Mouse (Mus musculus) intestine, embryonic 14.5 days (tissue): ENCODE results near the gene Olfr1311. TPM values are rescaled to one million over a fixed set of nuclear protein-coding genes. Genes with fewer than 3 reads are reported as not detected.
"Not testable (repeated sequence)": the region's sequence is repeated elsewhere in the genome, so short reads cannot be mapped to it uniquely, and the experiment has no call there.

Experiments used
- ATAC-seq: fragments of 200-750 bp; cut with Nextera tagmentation; replicated peaks from 2 replicates; pipeline ENCODE4 v1.8.0; 2017; ENCODE audit warnings: low read depth, moderate number of reproducible peaks, moderate TSS enrichment, moderate library complexity; ENCODE audit not compliant: low FRiP score, low TSS enrichment
- DNase-seq: peaks from one replicate; pipeline ENCODE4 v3.0.0-alpha.2; 2018; ENCODE audit warnings: low spot score
- H3K27ac ChIP-seq: fragments of 300-500 bp; sonication (generic); 2 replicates; pipeline ENCODE4 v1.5.1; 2014; ENCODE audit warnings: low read depth, mild to moderate bottlenecking, control low read depth
- H3K27me3 ChIP-seq: fragments of 300-500 bp; sonication (generic); replicated peaks from 2 replicates; pipeline ENCODE4 v1.6.1; 2014; ENCODE audit warnings: low read length, control low read depth; ENCODE audit not compliant: control insufficient read depth, insufficient read depth
- H3K36me3 ChIP-seq: fragments of 300-500 bp; sonication (generic); 2 replicates; pipeline ENCODE4 v1.6.1; 2014; ENCODE audit warnings: low read length, control low read depth; ENCODE audit not compliant: control insufficient read depth, insufficient read depth
- H3K4me1 ChIP-seq: fragments of 300-500 bp; sonication (generic); replicated peaks from 2 replicates; pipeline ENCODE4 v1.6.1; 2014; ENCODE audit warnings: low read length, control low read depth, mixed read lengths; ENCODE audit not compliant: control insufficient read depth, insufficient read depth
- H3K4me2 ChIP-seq: fragments of 300-500 bp; sonication (generic); 2 replicates; pipeline ENCODE4 v1.6.1; 2014; ENCODE audit warnings: low read length
- H3K4me3 ChIP-seq: fragments of 300-500 bp; sonication (generic); 2 replicates; pipeline ENCODE4 v1.5.1; 2014; ENCODE audit warnings: low read depth, low read length, control low read depth, mixed read lengths
- H3K9ac ChIP-seq: fragments of 300-500 bp; sonication (generic); 2 replicates; pipeline ENCODE4 v1.6.1; 2014; ENCODE audit warnings: mild to moderate bottlenecking, low read length
- H3K9me3 ChIP-seq: fragments of 300-500 bp; sonication (generic); 2 replicates; pipeline ENCODE4 v1.6.1; 2016; ENCODE audit warnings: low read length, control low read depth; ENCODE audit not compliant: control insufficient read depth
- WGBS: fragments of 180-500 bp; shearing (Covaris S2); extraction: QIAGEN DNeasy Blood & Tissue Kit; methylation state at CpG from one replicate; pipeline ENCODE4 v1.1.7; 2014; 5-methylcytosine and 5-hydroxymethylcytosine counted together
- polyA plus RNA-seq: library from polyadenylated mRNA; unstranded; fragments of >200 nt; fragmentation: Nextera tagmentation; extraction: Ambion mirVana; gene quantifications from 2 replicates; pipeline ENCODE4 v1.2.1, GENCODE M21; 2014

Gene Olfr1311
- polyA plus RNA-seq, result not detected in 2 replicates

- H3K27me3 ChIP-seq, result no peaks in the 10 kb centered on the region
- no peaks in the 10 kb centered on the region for H3K36me3 ChIP-seq
- H3K4me3 ChIP-seq, result no peak within 1 kb of the TSS
- H3K9ac ChIP-seq, result no peak within 1 kb of the TSS
- ATAC-seq, result no peak
- H3K4me2 ChIP-seq, result no peak within 1 kb of the TSS
- no peak within 1 kb of the TSS for H3K27ac ChIP-seq
- H3K4me1 ChIP-seq, result no peaks in the 10 kb centered on the region
- WGBS, result 85% methylated on average over 2 of the region's 2 CpGs
- DNase-seq, result no peak
- H3K9me3 ChIP-seq, result no peaks in the 10 kb centered on the region
These were observed at the start of gene Olfr1311 for GRCm38 (mm10) chr2:112024312-112024711. Olfr1311 (minus strand) TSS chr2:112024412.

DNA sequence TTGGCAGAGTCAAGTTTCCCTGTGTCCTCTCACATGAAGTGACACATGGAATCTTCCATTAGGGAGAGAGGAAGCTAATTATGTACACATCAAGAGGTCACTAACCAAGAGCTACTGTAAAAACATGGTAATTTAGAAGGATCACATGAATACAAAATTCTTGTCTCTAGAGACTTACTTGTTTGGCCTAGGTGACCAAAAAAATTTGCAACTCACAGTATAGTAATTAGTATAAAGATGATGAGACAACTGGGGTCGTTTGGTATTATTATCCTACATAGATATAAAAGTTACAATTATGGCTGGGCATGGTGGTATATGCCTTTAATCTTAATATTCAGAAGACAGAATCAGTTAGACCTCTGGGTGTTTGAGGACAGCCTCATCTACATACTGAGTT, 25.9 kb upstream of the Olfr1311 start, which contains the start of gene Olfr1312:
Olfr1312 (minus strand) TSS at position 101 of the 400 bp plus-strand sequence.
- Histone ChIP-seq H3K4me2 (no peak within 1 kb of the TSS), H3K27me3 (no peaks in the 10 kb centered on the region), H3K9ac (no peak within 1 kb of the TSS), H3K36me3 (no peaks in the 10 kb centered on the region), H3K27ac (no peak within 1 kb of the TSS), H3K4me1 (no peaks in the 10 kb centered on the region), H3K4me3 (no peak within 1 kb of the TSS), H3K9me3 (no peaks in the 10 kb centered on the region)
- ATAC-seq, result no peak
- WGBS, result 24% methylated on average over 1 of the region's 1 CpGs
- DNase-seq, result no peak

DNA sequence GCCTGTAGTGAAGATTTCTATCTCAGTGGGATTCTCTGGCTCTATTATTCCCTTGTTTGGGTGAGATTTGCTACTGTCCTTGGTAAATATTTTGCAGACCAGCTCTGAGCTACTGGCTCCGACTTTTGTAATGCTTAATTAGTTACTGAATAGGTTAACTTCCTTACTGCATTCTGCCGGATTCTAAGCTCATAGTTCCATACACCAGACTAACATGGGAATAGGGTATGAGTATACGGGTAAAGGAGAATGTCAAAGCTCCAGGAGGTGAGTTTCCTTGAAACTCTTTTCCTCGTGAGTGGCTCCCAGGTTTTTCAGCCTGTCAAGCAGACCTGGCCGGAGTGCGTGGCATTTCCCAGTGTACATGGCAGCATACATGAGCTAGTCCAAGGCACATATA, 2.8 kb upstream of the Olfr1311 start:
- ATAC-seq, H3K27ac ChIP-seq, DNase-seq, H3K27me3 ChIP-seq, H3K9ac ChIP-seq, H3K4me2 ChIP-seq, H3K36me3 ChIP-seq, H3K4me1 ChIP-seq, H3K4me3 ChIP-seq, H3K9me3 ChIP-seq: not testable (repeated sequence)
- 45% methylated on average over 6 of the region's 6 CpGs for WGBS

DNA sequence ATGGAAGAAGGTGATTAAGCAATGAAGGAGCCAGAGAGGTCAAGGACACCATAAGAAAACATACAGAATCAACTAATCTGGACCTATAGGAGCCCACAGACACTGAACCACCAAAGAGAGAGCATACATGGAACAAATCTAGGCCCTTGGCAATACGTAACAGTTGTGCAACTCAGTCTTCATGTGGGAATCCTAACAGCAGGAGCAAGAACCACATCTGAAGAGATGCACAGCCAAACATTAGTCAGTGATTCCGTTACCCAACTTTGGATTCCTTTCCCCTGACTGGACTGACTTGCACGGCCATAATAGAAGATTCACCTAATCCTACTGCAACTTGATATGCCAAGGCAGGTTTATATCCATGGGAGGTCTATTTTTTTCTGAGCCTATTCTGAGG, 9.3 kb downstream of the Olfr1311 start:
- no peak overlapping the region for H3K4me2 ChIP-seq
- H3K27me3 ChIP-seq, result no peaks in the 10 kb centered on the region
- DNase-seq, result no peak
- 88% methylated on average over 3 of the region's 3 CpGs for WGBS
- no peak overlapping the region for H3K4me3 ChIP-seq
- no peak for ATAC-seq
- no peak overlapping the region for H3K9ac ChIP-seq
- H3K9me3 ChIP-seq, result no peaks in the 10 kb centered on the region
- H3K36me3 ChIP-seq, result no peaks in the 10 kb centered on the region
- H3K27ac ChIP-seq, result no peak overlapping the region
- no peaks in the 10 kb centered on the region for H3K4me1 ChIP-seq

GRCm38 (mm10) chr2:112012608-112013007, 11.6 kb downstream of the Olfr1311 start, which contains the start of gene Olfr1310:
Olfr1310 (minus strand) TSS chr2:112012708.
- no peaks in the 10 kb centered on the region for H3K27me3 ChIP-seq
- no peak within 1 kb of the TSS for H3K9ac ChIP-seq
- DNase-seq (no peak), ATAC-seq (no peak)
- no peak within 1 kb of the TSS for H3K4me3 ChIP-seq
- H3K27ac ChIP-seq, result no peak within 1 kb of the TSS
- no peaks in the 10 kb centered on the region for H3K4me1 ChIP-seq
- no peak within 1 kb of the TSS for H3K4me2 ChIP-seq
- no peaks in the 10 kb centered on the region for H3K9me3 ChIP-seq
- H3K36me3 ChIP-seq, result no peaks in the 10 kb centered on the region

GRCm38 (mm10) chr2:111990181-111990580, 34.0 kb downstream of the Olfr1311 start, which contains the start of gene Olfr1309:
Olfr1309 (minus strand) TSS chr2:111990281.
- Histone ChIP-seq H3K4me2 (no peak within 1 kb of the TSS), H3K9ac (no peak within 1 kb of the TSS), H3K9me3 (no peaks in the 10 kb centered on the region), H3K4me3 (no peak within 1 kb of the TSS), H3K27ac (no peak within 1 kb of the TSS), H3K4me1 (no peaks in the 10 kb centered on the region), H3K27me3 (no peaks in the 10 kb centered on the region), H3K36me3 (no peaks in the 10 kb centered on the region)
- no peak for ATAC-seq
- 79% methylated on average over 1 of the region's 1 CpGs for WGBS
- DNase-seq, result no peak

Other genes starting within 250 kb of the Olfr1311 start
- gene Olfr1302, start 247.0 kb downstream of the Olfr1311 start, polyA plus RNA-seq, result not detected in 2 replicates
- not detected in 2 replicates for gene Olfr1303, start 204.1 kb downstream of the Olfr1311 start, polyA plus RNA-seq
- gene Olfr1305, start 147.3 kb downstream of the Olfr1311 start, polyA plus RNA-seq, result not detected in 2 replicates
- not detected in 2 replicates for gene Olfr1306, start 108.1 kb downstream of the Olfr1311 start, polyA plus RNA-seq
- gene Olfr1307, start 75.0 kb downstream of the Olfr1311 start, polyA plus RNA-seq, result not detected in 2 replicates
- gene Olfr1308, start 59.5 kb downstream of the Olfr1311 start, polyA plus RNA-seq, result not detected in 2 replicates
- gene Olfr1309, start 34.1 kb downstream of the Olfr1311 start, polyA plus RNA-seq, result not detected in 2 replicates
- gene Olfr1310, start 11.7 kb downstream of the Olfr1311 start, polyA plus RNA-seq, result not detected in 2 replicates
- not detected in 2 replicates for gene Olfr1312, start 25.8 kb upstream of the Olfr1311 start, polyA plus RNA-seq
- gene Olfr1313, start 53.4 kb upstream of the Olfr1311 start, polyA plus RNA-seq, result not detected in 2 replicates
- not detected in 2 replicates for gene Olfr1314, start 72.4 kb upstream of the Olfr1311 start, polyA plus RNA-seq
- not detected in 2 replicates for gene Olfr1315-ps1, start 91.0 kb upstream of the Olfr1311 start, polyA plus RNA-seq
- gene Olfr1316, start 110.6 kb upstream of the Olfr1311 start, polyA plus RNA-seq, result not detected in 2 replicates
- not detected in 2 replicates for gene Olfr1317, start 115.9 kb upstream of the Olfr1311 start, polyA plus RNA-seq
- not detected in 2 replicates for gene Olfr1318, start 129.8 kb upstream of the Olfr1311 start, polyA plus RNA-seq
- gene Lpcat4, start 215.1 kb upstream of the Olfr1311 start, polyA plus RNA-seq, result 23.8 and 28.1 TPM in 2 replicates
- gene Nutm1, start 234.9 kb upstream of the Olfr1311 start, polyA plus RNA-seq, result 0.08 TPM in 1 of 2 replicates, not detected in the other
- 255 and 275 TPM in 2 replicates for gene Nop10, start 237.5 kb upstream of the Olfr1311 start, polyA plus RNA-seq
- 17.7 and 18.1 TPM in 2 replicates for gene Slc12a6, start 241.4 kb upstream of the Olfr1311 start, polyA plus RNA-seq
- gene Gm21985, start 241.9 kb upstream of the Olfr1311 start, polyA plus RNA-seq, result not detected in 2 replicates